Mouse (Mus musculus) CD8-positive naive resting alpha-beta T cell, adult 57 days (primary cell): ENCODE data around the gene Cpsf3. TPM values are rescaled to one million over a fixed set of nuclear protein-coding genes. Genes with fewer than 3 reads are reported as not detected.

Source experiments
- total RNA-seq: library from RNA; stranded (reverse); gene quantifications from one replicate; pipeline ENCODE4 v1.2.4, GENCODE M21; 2023

Gene Cpsf3
- total RNA-seq, result 84.5 TPM

DNA sequence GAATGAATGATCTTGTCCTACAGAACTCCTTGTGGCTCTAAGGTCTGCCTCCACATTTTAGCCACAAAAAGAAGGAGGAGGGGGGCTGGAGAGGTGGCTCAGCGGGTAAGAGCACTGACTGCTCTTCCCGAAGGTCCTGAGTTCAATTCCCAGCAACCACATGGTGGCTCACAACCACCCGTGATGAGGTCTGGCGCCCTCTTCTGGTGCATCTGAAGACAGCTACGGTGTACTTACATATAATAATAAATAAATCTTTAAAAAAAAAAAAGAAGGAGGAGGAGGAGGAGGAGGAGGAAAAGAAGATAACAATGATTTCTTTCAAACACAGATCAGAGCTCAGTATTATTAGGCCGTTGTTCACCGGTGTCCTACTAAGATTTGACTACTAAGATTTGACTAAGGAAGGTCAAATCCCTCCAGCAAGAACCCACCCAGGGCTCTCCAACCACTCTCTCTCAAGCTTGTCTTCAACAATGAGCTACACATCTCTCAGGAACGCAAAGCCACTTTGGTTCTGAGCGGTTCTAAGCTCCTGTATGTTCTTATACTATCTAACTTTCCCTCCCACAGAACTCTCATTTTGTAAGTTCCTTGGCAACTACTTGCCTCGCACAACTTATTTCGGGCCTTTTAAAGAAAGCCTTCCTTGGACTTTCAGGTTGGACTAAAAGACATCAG is at the start of gene Cpsf3:
Gene Cpsf3 (plus strand): TSS at position 631 of the 681 bp plus-strand sequence.

DNA sequence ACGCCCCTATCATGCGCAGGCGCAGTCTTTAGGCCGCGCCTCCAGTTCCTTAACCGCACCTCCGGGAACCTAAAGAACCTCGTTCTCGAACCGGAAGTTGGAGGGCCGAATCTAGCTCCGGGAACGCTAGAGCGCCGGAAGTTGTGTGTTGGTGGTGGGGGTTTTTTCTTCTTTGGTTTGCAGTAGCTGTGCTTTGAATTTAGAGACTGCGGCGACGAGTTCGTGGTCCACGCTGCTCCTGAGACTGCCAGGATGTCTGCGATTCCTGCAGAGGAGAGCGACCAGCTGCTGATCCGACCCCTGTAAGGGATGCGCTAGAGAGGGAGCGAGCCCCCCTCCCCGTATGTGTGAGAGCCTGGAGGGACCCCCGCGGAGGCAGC is 1.0 kb downstream of the Cpsf3 start, which contains the start of gene Itgb1bp1:
Gene Itgb1bp1 (minus strand): TSS at position 42 of the 380 bp plus-strand sequence.

DNA sequence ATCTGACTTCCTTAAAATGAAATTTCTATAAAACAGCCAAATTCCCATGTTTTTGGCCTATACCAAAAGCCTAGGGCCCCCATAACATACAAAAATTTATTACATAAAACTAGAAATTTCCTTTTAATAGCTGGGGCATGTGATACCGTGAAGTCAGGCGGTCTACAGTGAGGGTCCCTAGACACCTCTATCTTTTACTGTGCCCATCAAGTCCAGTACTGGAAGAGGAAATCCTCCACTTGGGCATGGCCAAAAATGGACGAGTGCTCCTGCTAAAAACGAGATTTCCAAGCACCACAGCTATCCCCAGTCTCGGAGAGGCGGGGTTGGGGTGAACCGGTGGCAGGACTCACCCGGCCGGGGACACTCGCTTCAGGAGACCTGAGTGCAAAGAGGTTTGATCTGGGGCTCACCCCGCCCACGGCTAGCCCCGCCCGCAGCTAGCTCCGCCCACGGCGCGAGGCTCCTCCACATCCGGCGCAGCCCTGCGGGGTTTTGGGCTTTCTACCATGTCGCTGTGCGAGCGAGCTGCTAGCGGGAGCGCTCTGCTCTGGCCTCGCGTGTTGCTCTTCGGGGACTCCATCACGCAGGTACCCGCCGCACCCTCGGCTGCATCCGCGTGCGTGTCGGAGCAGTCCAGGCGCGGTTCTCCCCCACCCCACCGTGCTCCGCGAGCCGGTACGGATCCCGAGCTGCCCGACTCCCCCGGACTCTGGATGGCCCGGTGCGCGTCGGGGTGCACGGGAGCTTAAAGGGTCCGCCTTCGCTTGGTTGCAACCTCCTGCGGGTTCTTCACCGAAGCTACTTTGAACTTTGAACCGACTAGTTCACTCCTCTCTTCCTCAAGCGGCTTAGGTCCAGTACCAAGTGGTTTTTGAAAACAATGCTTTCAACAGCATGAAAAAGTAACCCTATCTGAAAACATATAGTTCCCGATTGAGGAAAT is 31.0 kb downstream of the Cpsf3 start, which contains the start of gene Iah1:
Gene Iah1 (plus strand): TSS at position 467 of the 946 bp plus-strand sequence.

Other genes with a start within 250 kb of the Cpsf3 start
- gene Itgb1bp1, start 893 bp downstream of the Cpsf3 start, total RNA-seq, result 42.1 TPM
- 23.0 TPM for gene Iah1, start 31.0 kb downstream of the Cpsf3 start, total RNA-seq
- gene Adam17, start 88.2 kb downstream of the Cpsf3 start, total RNA-seq, result 59.5 TPM
- gene Ywhaq, start 132.2 kb downstream of the Cpsf3 start, total RNA-seq, result 172 TPM